Mouse (Mus musculus): ENCODE results near the gene Tcea3. TPM values are rescaled to one million over a fixed set of nuclear protein-coding genes. Genes with fewer than 3 reads are reported as not detected.

Tcea3 gene
- polyA plus RNA-seq, 1 experiment from 2014 or later = 11.1 TPM

- H3K4me2 ChIP-seq = peak overlapping the region; percentile 85
- peak; percentile 61 for ATAC-seq
- peaks cover 42% of the 10 kb centered on the region for H3K4me1 ChIP-seq
- no peaks in the 10 kb centered on the region for H3K9me3 ChIP-seq (replicated peaks)
- 3% methylated on average over 11 of the region's 11 CpGs for WGBS (ENCODE audit: insufficient replicate concordance)
- H3K36me3 ChIP-seq = peaks cover 6% of the 10 kb centered on the region; the same call in 1 of the 2 replicates
- peak overlapping the region; percentile 100 for H3K9ac ChIP-seq
- peak overlapping the region; percentile 98 for H3K4me3 ChIP-seq
- peak overlapping the region; percentile 99 for H3K27ac ChIP-seq
- peaks cover 19% of the 10 kb centered on the region for H3K27me3 ChIP-seq (replicated peaks)
These were observed 62.3 kb downstream of the Tcea3 start for GRCm38 (mm10) chr4:136309780-136310179.

- Histone ChIP-seq H3K9me3 (replicated peaks) (no peaks in the 10 kb centered on the region), H3K27ac (peak within 1 kb of the TSS; percentile 99), H3K4me1 (peaks cover 42% of the 10 kb centered on the region), H3K36me3 (peaks cover 6% of the 10 kb centered on the region; the same call in 1 of the 2 replicates), H3K27me3 (replicated peaks) (peaks cover 17% of the 10 kb centered on the region), H3K4me2 (peak within 1 kb of the TSS; percentile 85), H3K9ac (peak within 1 kb of the TSS; percentile 100), H3K4me3 (peak within 1 kb of the TSS; percentile 98)
- under 1% methylated on average over 65 of the region's 65 CpGs for WGBS (ENCODE audit: insufficient replicate concordance)
- ATAC-seq = peak; percentile 95
These were observed 62.9 kb downstream of the Tcea3 start, which contains the start of gene Hnrnpr for GRCm38 (mm10) chr4:136310229-136311041. Gene Hnrnpr (plus strand): TSS chr4:136310942.

- Histone ChIP-seq H3K9me3 (replicated peaks) (no peaks in the 10 kb centered on the region), H3K9ac (peak overlapping the region; percentile 100), H3K27me3 (replicated peaks) (peaks cover 13% of the 10 kb centered on the region), H3K36me3 (peaks cover 8% of the 10 kb centered on the region), H3K4me1 (peaks cover 42% of the 10 kb centered on the region), H3K4me3 (peak overlapping the region; percentile 98), H3K4me2 (peak overlapping the region; percentile 85), H3K27ac (peak overlapping the region; percentile 99)
- ATAC-seq = peak; percentile 78
- 1% methylated on average over 69 of the region's 81 CpGs for WGBS (ENCODE audit: insufficient replicate concordance)
These were observed 63.8 kb downstream of the Tcea3 start for GRCm38 (mm10) chr4:136311042-136311999.

GRCm38 (mm10) chr4:136312616-136313015 is 65.1 kb downstream of the Tcea3 start:
- Histone ChIP-seq H3K27ac (peak overlapping the region; percentile 99), H3K4me2 (peak overlapping the region; percentile 85), H3K4me1 (peaks cover 42% of the 10 kb centered on the region), H3K9ac (peak overlapping the region; percentile 100), H3K9me3 (replicated peaks) (no peaks in the 10 kb centered on the region), H3K36me3 (peaks cover 21% of the 10 kb centered on the region), H3K4me3 (peak overlapping the region; percentile 98), H3K27me3 (replicated peaks) (0 out of 2 replicates have a peak, but pooled peaks cover under 1% of the 10 kb centered on the region)
- no peak for ATAC-seq
- WGBS (ENCODE audit: insufficient replicate concordance) = 19% methylated on average over 4 of the region's 4 CpGs

GRCm38 (mm10) chr4:136317667-136318066 is 70.1 kb downstream of the Tcea3 start:
- Histone ChIP-seq H3K27ac (no peak overlapping the region), H3K9me3 (replicated peaks) (no peaks in the 10 kb centered on the region), H3K36me3 (peaks cover 72% of the 10 kb centered on the region), H3K4me3 (no peak overlapping the region), H3K27me3 (replicated peaks) (no peaks in the 10 kb centered on the region), H3K4me1 (peaks cover 16% of the 10 kb centered on the region), H3K4me2 (no peak overlapping the region), H3K9ac (no peak overlapping the region)
- no peak for ATAC-seq
- 93% methylated on average over 4 of the region's 4 CpGs for WGBS (ENCODE audit: insufficient replicate concordance)

GRCm38 (mm10) chr4:136320016-136320415 is 72.5 kb downstream of the Tcea3 start:
- Histone ChIP-seq H3K4me1 (no peaks in the 10 kb centered on the region), H3K27ac (no peak overlapping the region), H3K9me3 (replicated peaks) (no peaks in the 10 kb centered on the region), H3K36me3 (peaks cover 85% of the 10 kb centered on the region), H3K4me3 (no peak overlapping the region), H3K9ac (no peak overlapping the region), H3K4me2 (no peak overlapping the region), H3K27me3 (replicated peaks) (no peaks in the 10 kb centered on the region)
- no peak for ATAC-seq
- WGBS (ENCODE audit: insufficient replicate concordance) = 80% methylated on average over 4 of the region's 4 CpGs

GRCm38 (mm10) chr4:136324226-136324625 is 76.7 kb downstream of the Tcea3 start:
- WGBS (ENCODE audit: insufficient replicate concordance) = 90% methylated on average over 2 of the region's 2 CpGs
- Histone ChIP-seq H3K9ac (no peak overlapping the region), H3K9me3 (replicated peaks) (no peaks in the 10 kb centered on the region), H3K4me2 (no peak overlapping the region), H3K4me3 (no peak overlapping the region), H3K4me1 (no peaks in the 10 kb centered on the region), H3K36me3 (peaks cover 91% of the 10 kb centered on the region), H3K27me3 (replicated peaks) (no peaks in the 10 kb centered on the region), H3K27ac (no peak overlapping the region)
- no peak for ATAC-seq

Other genes starting within 250 kb of the Tcea3 start
- gene Eloa, start 226.0 kb upstream of the Tcea3 start, polyA plus RNA-seq (2016; fragmentation: Nextera tagmentation; extraction: Ambion mirVana) = 38.2 and 39.4 TPM in 2 replicates
- gene Rpl11, start 194.3 kb upstream of the Tcea3 start, polyA plus RNA-seq (2016; fragmentation: Nextera tagmentation; extraction: Ambion mirVana) = 350 and 362 TPM in 2 replicates
- 80.9 and 88.1 TPM in 2 replicates for gene Id3, start 104.2 kb upstream of the Tcea3 start, polyA plus RNA-seq (2016; fragmentation: Nextera tagmentation; extraction: Ambion mirVana)
- gene E2f2, start 75.3 kb upstream of the Tcea3 start, polyA plus RNA-seq (2016; fragmentation: Nextera tagmentation; extraction: Ambion mirVana) = 63.4 and 69.1 TPM in 2 replicates
- 1.5 and 1.9 TPM in 2 replicates for gene Asap3, start 41.4 kb upstream of the Tcea3 start, polyA plus RNA-seq (2016; fragmentation: Nextera tagmentation; extraction: Ambion mirVana)
- gene Zfp46, start 37.0 kb downstream of the Tcea3 start, polyA plus RNA-seq (2016; fragmentation: Nextera tagmentation; extraction: Ambion mirVana) = 5.5 and 5.7 TPM in 2 replicates
- gene Hnrnpr, start 63.2 kb downstream of the Tcea3 start, polyA plus RNA-seq (2016; fragmentation: Nextera tagmentation; extraction: Ambion mirVana) = 84.7 and 87.9 TPM in 2 replicates
- not detected in 2 replicates for gene Htr1d, start 175.8 kb downstream of the Tcea3 start, polyA plus RNA-seq (2016; fragmentation: Nextera tagmentation; extraction: Ambion mirVana)
- 0.10 TPM in 1 of 2 replicates, not detected in the other for gene 6030445D17Rik, start 214.5 kb downstream of the Tcea3 start, polyA plus RNA-seq (2016; fragmentation: Nextera tagmentation; extraction: Ambion mirVana)
- 25.6 and 25.7 TPM in 2 replicates for gene Luzp1, start 222.0 kb downstream of the Tcea3 start, polyA plus RNA-seq (2016; fragmentation: Nextera tagmentation; extraction: Ambion mirVana)

All from liver, embryonic 12.5 days (tissue).